Comparison of ENCODE assay signal across 8 mouse cellular contexts in the genomic region with DNA sequence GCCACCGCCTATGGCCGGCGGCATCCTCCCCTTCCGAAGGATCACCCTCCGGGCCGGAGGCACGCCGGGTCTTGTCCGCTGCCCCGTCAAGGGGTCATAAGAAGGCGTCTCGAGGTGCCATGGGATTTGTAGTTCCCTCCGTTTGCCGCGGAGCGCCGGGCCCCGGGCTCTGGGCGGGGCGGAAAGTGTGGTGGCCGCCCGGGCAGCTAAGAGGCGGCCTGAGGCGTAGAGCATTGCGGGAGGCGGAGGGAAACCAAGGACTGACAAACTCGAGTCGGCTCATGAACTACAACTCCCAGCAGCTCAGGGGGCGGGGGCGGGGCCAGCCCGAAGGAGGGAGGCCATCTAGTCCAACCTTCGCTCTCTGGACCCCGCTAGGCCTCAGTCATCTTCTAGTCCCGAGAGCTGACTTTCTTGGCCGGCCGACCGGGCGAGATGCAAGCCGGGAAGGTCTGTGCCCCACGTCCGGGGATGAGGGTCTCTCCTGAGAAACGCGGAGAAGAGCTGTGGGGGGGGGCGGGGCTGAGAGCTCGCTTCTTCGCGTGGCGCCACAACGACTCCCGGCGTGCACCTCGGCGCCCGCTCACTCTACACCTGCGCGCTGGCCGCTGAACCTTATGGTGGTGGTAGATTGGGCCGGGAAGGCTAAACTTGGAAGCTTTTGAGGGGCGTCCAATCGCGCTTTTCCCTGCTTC. TPM values are rescaled to one million over a fixed set of nuclear protein-coding genes. Genes with fewer than 3 reads are reported as not detected.
A peak's percentile ranks its signal among the peaks of the same experiment; 100 is the strongest.
DNase-seq lines count a peak whose midpoint lies in the region; ATAC-seq lines count a peak whose summit lies in the region.

A gene (minus strand): TSS at position 574 of the 695 bp plus-strand sequence.

- WGBS in lung, embryonic 16.5 days = under 1% methylated on average over 57 of the region's 61 CpGs

- peak; percentile 95 to 96 for ATAC-seq in hematopoietic stem cell, adult 5-6 weeks (replicated peaks in 1 of 2; ENCODE audit: insufficient read depth in 1 of 2, low FRiP score in 2 of 2, low TSS enrichment in 1 of 2, low read depth in 1 of 2, poor library complexity in 2 of 2, severe bottlenecking in 2 of 2)
- peak; percentile 98 for ATAC-seq in lung, embryonic 16.5 days (ENCODE audit: low read depth)

- H3K4me1 ChIP-seq in lung, embryonic 16.5 days (replicated peaks; ENCODE audit: control insufficient read depth, insufficient read depth, low read length) = peaks cover 13% of the 10 kb centered on the region

- H3K9ac ChIP-seq in lung, embryonic 16.5 days (ENCODE audit: low read length) = peak within 1 kb of the TSS; percentile 87

- peak; percentile 91 for DNase-seq in MEL-GATA-1-ER (ENCODE audit: extremely low read depth, low read depth)
- DNase-seq in cerebellum, adult 8-10 months = peak; percentile 92
- DNase-seq in forelimb bud, embryonic 11.5 days (ENCODE audit: low read depth, low spot score) = peak; percentile 93
- DNase-seq in layer of hippocampus, adult 9-10 months (ENCODE audit: low spot score) = peak; percentile 86
- peak; percentile 74 for DNase-seq in ovary, postnatal 10 days (ENCODE audit: low spot score)
- DNase-seq in thymus, postnatal 10 days (ENCODE audit: low spot score in 2 of 2) = peak; percentile 75 to 83

- no peaks in the 10 kb centered on the region for H3K27me3 ChIP-seq in lung, embryonic 16.5 days (ENCODE audit: control insufficient read depth, insufficient read depth, low read depth, low read length)

- H3K9me3 ChIP-seq in lung, embryonic 16.5 days (ENCODE audit: control insufficient read depth, low read length) = no peaks in the 10 kb centered on the region; the same call in 1 of the 2 replicates

- H3K4me3 ChIP-seq in lung, embryonic 16.5 days (ENCODE audit: low read length) = peak within 1 kb of the TSS; percentile 82

- peak within 1 kb of the TSS; percentile 96 for H3K27ac ChIP-seq in lung, embryonic 16.5 days (ENCODE audit: low read length)

- no peaks in the 10 kb centered on the region; the same call in 1 of the 2 replicates for H3K36me3 ChIP-seq in lung, embryonic 16.5 days (ENCODE audit: control insufficient read depth, insufficient read depth, low read length)

- H3K4me2 ChIP-seq in lung, embryonic 16.5 days (ENCODE audit: low read depth, low read length) = peak within 1 kb of the TSS; percentile 65

RNA-seq across cellular contexts. Expression of the gene that starts here (rescaled TPM):
- 7.5 and 10.9 TPM in 2 replicates for total RNA-seq in hematopoietic stem cell, adult 5-6 weeks (2017)
- polyA plus RNA-seq in lung, embryonic 16.5 days (2015; fragmentation: Nextera tagmentation; extraction: Ambion mirVana) = 15.6 and 15.9 TPM in 2 replicates

Comparison
In these comparisons a context has a peak if more than half of its experiments do, and no peak if none do; other contexts are left out.
1. Peak in every context shown above with its lines: DNase-seq, ATAC-seq, H3K4me3 ChIP-seq and H3K27ac ChIP-seq.